Mouse (Mus musculus): ENCODE data around the gene Aldh9a1. TPM values are rescaled to one million over a fixed set of nuclear protein-coding genes. Genes with fewer than 3 reads are reported as not detected.

Aldh9a1 gene
- 35.6 and 36.2 TPM in 2 replicates for polyA plus RNA-seq (2014; fragmentation: Nextera tagmentation; extraction: Ambion mirVana)

DNA sequence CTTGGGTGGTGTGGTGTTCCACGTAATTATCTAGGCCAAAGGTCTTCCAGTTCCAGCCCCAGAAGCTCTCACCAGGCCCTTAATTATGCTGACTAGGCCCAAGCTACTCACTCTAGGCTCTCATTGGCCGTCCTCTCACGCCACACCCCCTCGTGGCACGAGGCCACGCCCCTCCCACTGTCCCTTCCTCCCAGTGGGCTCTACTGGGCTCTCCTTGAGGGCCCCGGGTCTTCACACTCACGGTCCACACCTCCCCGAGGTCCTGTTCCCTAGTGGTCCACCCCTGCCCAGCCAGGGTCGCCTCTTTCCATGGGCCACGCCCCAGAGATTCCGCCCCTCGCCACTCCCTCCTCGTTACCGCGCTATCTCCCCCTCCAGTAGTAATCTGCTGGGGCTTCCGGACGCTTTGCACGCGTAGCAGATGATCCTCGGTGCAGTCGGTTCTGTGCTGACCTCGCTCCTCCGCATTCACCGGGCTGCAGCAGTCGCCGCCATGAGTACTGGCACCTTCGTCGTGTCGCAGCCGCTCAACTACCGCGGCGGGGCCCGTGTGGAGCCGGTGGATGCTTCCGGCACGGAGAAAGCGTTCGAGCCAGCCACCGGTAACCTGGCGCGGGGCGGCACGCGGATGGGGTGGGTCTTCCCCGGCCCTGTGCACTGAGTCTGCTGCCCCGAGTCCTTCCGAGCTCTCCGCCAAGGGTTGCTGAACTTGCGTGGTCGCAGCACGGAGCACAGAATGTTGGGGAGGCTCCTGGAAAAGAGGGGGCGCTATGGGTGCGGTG is at the start of gene Aldh9a1:
TSS of gene Aldh9a1 (plus strand) at position 177 of the 782 bp plus-strand sequence.
- peak within 1 kb of the TSS; percentile 91 for H3K4me2 ChIP-seq (replicated peaks; ENCODE audit: low read depth, low read length)
- H3K9me3 ChIP-seq (ENCODE audit: control insufficient read depth, low read length), result no peaks in the 10 kb centered on the region
- H3K27me3 ChIP-seq (ENCODE audit: control insufficient read depth, insufficient read depth, low read length), result no peaks in the 10 kb centered on the region
- H3K36me3 ChIP-seq (ENCODE audit: control insufficient read depth, insufficient read depth, low read length), result no peaks in the 10 kb centered on the region
- peak within 1 kb of the TSS; percentile 74 for H3K27ac ChIP-seq (ENCODE audit: low read depth, low read length)
- ATAC-seq (ENCODE audit: low FRiP score), result peak; percentile 99
- under 1% methylated on average over 54 of the region's 55 CpGs for WGBS
- DNase-seq (ENCODE audit: low spot score), result peak; percentile 90
- H3K4me1 ChIP-seq (replicated peaks; ENCODE audit: control insufficient read depth, insufficient read depth, low read length), result no peaks in the 10 kb centered on the region
- peak within 1 kb of the TSS; percentile 75 for H3K9ac ChIP-seq (ENCODE audit: low read depth, low read length)
- H3K4me3 ChIP-seq (ENCODE audit: low read depth, low read length), result peak within 1 kb of the TSS; percentile 69

DNA sequence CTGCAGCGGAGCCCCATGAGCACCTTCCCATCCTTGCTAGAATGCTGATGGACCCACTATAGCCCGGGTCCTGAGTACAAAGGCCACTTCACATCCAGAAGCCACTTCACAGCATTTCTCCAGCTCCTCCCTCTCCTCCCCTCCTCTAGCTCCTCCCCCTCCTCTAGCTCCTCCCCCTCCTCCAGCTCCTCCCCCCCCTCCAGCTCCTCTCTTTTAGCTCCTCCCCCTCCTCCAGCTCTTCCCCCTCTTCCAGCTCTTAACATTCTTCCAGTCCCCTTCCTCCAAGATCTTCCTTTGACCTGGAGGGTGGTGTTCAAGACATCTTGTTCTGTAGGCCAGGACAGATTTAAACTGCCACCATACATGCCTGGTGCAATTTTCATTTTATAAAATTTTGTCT is 49.7 kb upstream of the Aldh9a1 start:
- ATAC-seq (ENCODE audit: low FRiP score), result no peak
- no peak for DNase-seq (ENCODE audit: low spot score)
- H3K27me3 ChIP-seq (ENCODE audit: control insufficient read depth, insufficient read depth, low read length), result no peaks in the 10 kb centered on the region

DNA sequence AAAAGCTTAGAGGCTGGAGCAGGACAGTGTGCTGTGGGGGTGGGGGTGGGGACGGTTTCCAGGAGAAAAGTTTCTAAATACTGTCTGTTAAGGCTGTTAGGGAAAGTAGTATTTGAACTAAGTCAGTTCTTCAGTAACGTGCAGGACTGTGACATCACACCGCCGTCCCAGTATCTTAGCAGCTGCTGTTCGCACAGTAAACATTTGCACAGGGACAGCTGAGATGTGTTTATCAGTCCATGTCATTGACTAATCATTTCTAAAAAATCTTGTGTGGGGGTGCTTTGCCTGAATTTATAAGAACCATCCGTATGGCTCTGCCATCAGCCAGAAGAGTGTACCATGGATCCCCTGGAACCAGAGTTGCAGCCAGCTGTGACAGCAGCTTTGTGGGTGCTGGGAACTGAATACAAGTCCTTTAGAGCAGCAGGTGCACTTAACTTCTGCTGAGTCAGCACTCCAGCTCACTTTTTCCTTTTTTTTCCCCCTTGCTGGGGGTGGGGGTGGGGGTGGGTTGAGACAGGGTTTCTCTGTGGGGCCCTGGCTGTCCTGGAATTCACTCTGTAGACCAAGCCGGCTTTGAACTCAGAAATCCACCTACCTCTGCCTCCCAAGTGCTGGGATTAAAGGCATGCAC is 44.2 kb upstream of the Aldh9a1 start:
- H3K4me3 ChIP-seq (ENCODE audit: low read depth, low read length), result no peak overlapping the region
- WGBS, result 71% methylated on average over 7 of the region's 7 CpGs
- no peak overlapping the region for H3K9ac ChIP-seq (ENCODE audit: low read depth, low read length)
- H3K9me3 ChIP-seq (ENCODE audit: control insufficient read depth, low read length), result no peaks in the 10 kb centered on the region
- no peak for DNase-seq (ENCODE audit: low spot score)
- no peaks in the 10 kb centered on the region for H3K36me3 ChIP-seq (ENCODE audit: control insufficient read depth, insufficient read depth, low read length)
- H3K27ac ChIP-seq (ENCODE audit: low read depth, low read length), result no peak overlapping the region
- no peaks in the 10 kb centered on the region for H3K4me1 ChIP-seq (replicated peaks; ENCODE audit: control insufficient read depth, insufficient read depth, low read length)
- no peak for ATAC-seq (ENCODE audit: low FRiP score)
- H3K27me3 ChIP-seq (ENCODE audit: control insufficient read depth, insufficient read depth, low read length), result no peaks in the 10 kb centered on the region
- H3K4me2 ChIP-seq (replicated peaks; ENCODE audit: low read depth, low read length), result no peak overlapping the region

More for the DNA sequence above, 49.7 kb upstream of the Aldh9a1 start:
- Histone ChIP-seq H3K4me1 (replicated peaks; ENCODE audit: control insufficient read depth, insufficient read depth, low read length) (no peaks in the 10 kb centered on the region), H3K9me3 (ENCODE audit: control insufficient read depth, low read length) (no peaks in the 10 kb centered on the region), H3K9ac (ENCODE audit: low read depth, low read length) (no peak overlapping the region), H3K4me3 (ENCODE audit: low read depth, low read length) (no peak overlapping the region), H3K4me2 (replicated peaks; ENCODE audit: low read depth, low read length) (no peak overlapping the region), H3K36me3 (ENCODE audit: control insufficient read depth, insufficient read depth, low read length) (no peaks in the 10 kb centered on the region), H3K27ac (ENCODE audit: low read depth, low read length) (no peak overlapping the region)
- WGBS, result 58% methylated on average over 2 of the region's 2 CpGs

DNA sequence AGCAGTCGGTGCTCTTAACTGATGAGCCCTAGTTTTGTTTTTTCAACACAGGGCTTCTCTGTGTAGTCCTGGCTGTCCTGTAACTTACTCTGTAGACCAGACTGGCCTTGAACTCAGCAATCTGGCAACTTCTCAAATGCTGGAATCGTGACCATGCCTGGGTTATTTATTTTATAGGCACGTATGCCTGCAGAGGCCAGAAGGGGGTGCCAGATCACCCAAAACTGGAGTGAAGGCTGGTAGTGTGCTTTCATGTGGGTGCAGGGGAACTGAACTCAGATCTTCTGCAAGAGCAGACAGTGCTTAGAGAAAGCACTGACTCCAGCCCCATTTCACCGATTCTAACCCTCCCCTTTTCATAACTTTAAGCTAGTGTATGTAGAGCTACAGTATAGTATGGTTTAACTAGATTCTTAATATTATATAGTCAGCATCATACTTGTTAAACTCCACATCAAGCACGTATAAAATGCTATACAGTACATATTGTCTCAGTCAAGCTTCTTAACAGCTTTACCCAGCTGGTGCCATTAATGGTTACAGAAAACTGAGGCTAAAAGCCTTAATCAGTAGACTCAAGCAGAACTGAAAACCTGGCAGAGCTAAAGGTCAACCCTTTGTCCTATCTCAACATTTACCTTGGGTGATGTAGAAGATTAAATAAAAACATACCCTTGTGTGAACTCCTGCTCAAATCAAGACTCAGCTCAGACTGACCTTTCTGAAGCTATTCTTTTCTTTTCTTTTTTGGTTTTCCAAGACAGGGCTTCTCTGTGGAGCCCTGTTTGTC is 43.1 kb upstream of the Aldh9a1 start:
- 70% methylated on average over 5 of the region's 5 CpGs for WGBS
- no peaks in the 10 kb centered on the region for H3K9me3 ChIP-seq (ENCODE audit: control insufficient read depth, low read length)
- no peaks in the 10 kb centered on the region for H3K27me3 ChIP-seq (ENCODE audit: control insufficient read depth, insufficient read depth, low read length)
- H3K27ac ChIP-seq (ENCODE audit: low read depth, low read length), result no peak overlapping the region
- no peak overlapping the region for H3K4me3 ChIP-seq (ENCODE audit: low read depth, low read length)
- H3K36me3 ChIP-seq (ENCODE audit: control insufficient read depth, insufficient read depth, low read length), result no peaks in the 10 kb centered on the region
- no peak overlapping the region for H3K4me2 ChIP-seq (replicated peaks; ENCODE audit: low read depth, low read length)
- DNase-seq (ENCODE audit: low spot score), result peak; percentile 45
- H3K9ac ChIP-seq (ENCODE audit: low read depth, low read length), result no peak overlapping the region
- no peak for ATAC-seq (ENCODE audit: low FRiP score)
- no peaks in the 10 kb centered on the region for H3K4me1 ChIP-seq (replicated peaks; ENCODE audit: control insufficient read depth, insufficient read depth, low read length)

DNA sequence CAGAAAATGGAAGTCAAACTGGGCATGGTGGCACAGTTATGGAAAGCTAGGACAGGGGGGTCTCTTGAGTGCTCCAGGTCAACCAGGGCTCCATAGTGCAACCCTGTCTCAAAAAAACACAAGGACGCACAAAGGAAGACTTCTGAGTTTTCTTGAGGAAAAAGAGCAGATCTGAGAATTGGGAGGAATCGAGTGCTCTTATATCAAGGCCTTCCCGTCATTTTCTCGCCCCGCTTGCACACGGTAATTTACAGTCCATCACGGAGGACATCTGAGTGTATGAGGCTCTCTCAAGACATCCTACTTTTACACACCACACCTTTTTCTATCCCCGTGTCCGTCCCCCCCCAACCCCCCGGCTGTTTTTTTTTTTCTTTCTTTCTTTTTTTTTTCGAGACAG is 42.1 kb upstream of the Aldh9a1 start:
- H3K9ac ChIP-seq (ENCODE audit: low read depth, low read length), result peak overlapping the region; percentile 93
- WGBS, result 71% methylated on average over 11 of the region's 11 CpGs
- DNase-seq (ENCODE audit: low spot score) (peak; percentile 20), ATAC-seq (ENCODE audit: low FRiP score) (no peak)
- H3K27ac ChIP-seq (ENCODE audit: low read depth, low read length), result peak overlapping the region; percentile 92; the same call in 1 of the 2 replicates
- H3K4me1 ChIP-seq (replicated peaks; ENCODE audit: control insufficient read depth, insufficient read depth, low read length), result no peaks in the 10 kb centered on the region
- no peaks in the 10 kb centered on the region for H3K27me3 ChIP-seq (ENCODE audit: control insufficient read depth, insufficient read depth, low read length)
- peak overlapping the region; percentile 78 for H3K4me3 ChIP-seq (ENCODE audit: low read depth, low read length)
- H3K4me2 ChIP-seq (replicated peaks; ENCODE audit: low read depth, low read length), result peak overlapping the region; percentile 83
- H3K9me3 ChIP-seq (ENCODE audit: control insufficient read depth, low read length), result no peaks in the 10 kb centered on the region
- no peaks in the 10 kb centered on the region for H3K36me3 ChIP-seq (ENCODE audit: control insufficient read depth, insufficient read depth, low read length)

DNA sequence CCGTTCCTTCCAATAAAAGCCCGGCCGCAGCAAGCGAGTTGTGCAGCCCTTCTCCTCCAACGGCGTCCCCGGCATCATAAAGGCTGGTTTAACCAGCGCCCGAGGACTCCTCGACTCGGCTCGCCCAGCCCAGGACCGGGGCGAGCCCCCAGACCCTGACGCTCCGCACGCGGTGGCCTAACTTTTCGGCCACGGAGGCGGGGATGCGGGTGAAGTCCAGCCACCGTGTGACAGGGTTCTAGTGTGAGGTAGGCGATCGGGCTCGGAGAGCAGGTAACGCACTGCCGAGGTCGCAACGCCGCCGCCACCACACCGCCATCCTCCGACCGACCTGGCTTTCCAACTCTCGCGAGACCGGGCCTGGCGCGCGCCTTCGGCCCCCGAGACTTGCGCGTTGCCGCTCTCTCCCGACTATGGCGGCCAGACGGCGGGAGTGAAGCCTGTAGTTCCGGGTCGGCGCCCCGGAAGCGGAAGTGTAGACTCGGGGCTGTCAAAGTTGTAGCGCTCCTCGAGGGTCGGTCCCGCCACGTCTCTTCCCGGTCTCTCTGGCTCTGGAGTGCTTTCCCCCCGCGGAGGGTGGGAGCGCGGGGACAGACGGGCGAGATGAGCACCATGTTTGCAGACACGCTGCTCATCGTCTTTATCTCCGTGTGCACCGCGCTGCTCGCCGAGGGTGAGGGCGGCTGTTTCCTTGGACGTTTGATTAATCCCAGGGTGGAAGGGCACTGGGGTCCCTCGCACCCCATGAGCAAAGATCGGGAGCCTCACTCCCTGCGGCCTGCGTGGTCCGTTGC is 41.3 kb upstream of the Aldh9a1 start, which contains the start of gene Tmco1:
TSS of gene Tmco1 (plus strand) at position 118 of the 794 bp plus-strand sequence.
- under 1% methylated on average over 77 of the region's 82 CpGs for WGBS
- H3K27me3 ChIP-seq (ENCODE audit: control insufficient read depth, insufficient read depth, low read length), result no peaks in the 10 kb centered on the region

DNA sequence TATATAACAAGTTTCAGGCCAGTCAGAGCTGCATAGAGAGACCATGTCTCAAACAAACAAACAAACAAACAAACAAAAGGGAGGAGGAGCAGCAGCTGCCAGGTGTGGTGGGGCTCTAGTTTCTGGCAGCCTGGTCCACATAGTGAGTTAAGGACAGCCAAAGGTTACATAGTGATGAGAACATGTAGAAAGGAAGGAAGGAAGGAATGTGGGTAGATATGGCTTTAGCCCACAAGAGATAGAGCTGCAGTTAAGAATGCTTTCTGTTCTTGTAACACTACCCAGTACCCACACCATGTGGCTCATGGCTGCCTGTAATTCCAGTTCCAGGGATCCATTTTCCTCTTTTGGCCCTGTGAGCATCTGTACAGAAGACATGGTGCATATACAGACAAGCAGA is 37.4 kb upstream of the Aldh9a1 start:
- no peak overlapping the region for H3K27ac ChIP-seq (ENCODE audit: low read depth, low read length)
- no peak overlapping the region for H3K4me3 ChIP-seq (ENCODE audit: low read depth, low read length)
- H3K4me1 ChIP-seq (replicated peaks; ENCODE audit: control insufficient read depth, insufficient read depth, low read length), result no peaks in the 10 kb centered on the region
- no peak overlapping the region for H3K9ac ChIP-seq (ENCODE audit: low read depth, low read length)
- H3K9me3 ChIP-seq (ENCODE audit: control insufficient read depth, low read length), result no peaks in the 10 kb centered on the region
- DNase-seq (ENCODE audit: low spot score), result no peak
- H3K27me3 ChIP-seq (ENCODE audit: control insufficient read depth, insufficient read depth, low read length), result no peaks in the 10 kb centered on the region
- H3K4me2 ChIP-seq (replicated peaks; ENCODE audit: low read depth, low read length), result no peak overlapping the region
- H3K36me3 ChIP-seq (ENCODE audit: control insufficient read depth, insufficient read depth, low read length), result no peaks in the 10 kb centered on the region
- no peak for ATAC-seq (ENCODE audit: low FRiP score)

More for the DNA sequence above, 41.3 kb upstream of the Aldh9a1 start, which contains the start of gene Tmco1:
- DNase-seq (ENCODE audit: low spot score) (peak; percentile 97), ATAC-seq (ENCODE audit: low FRiP score) (peak; percentile 96)
- no peaks in the 10 kb centered on the region for H3K4me1 ChIP-seq (replicated peaks; ENCODE audit: control insufficient read depth, insufficient read depth, low read length)
- peak within 1 kb of the TSS; percentile 92 for H3K27ac ChIP-seq (ENCODE audit: low read depth, low read length)
- no peaks in the 10 kb centered on the region for H3K9me3 ChIP-seq (ENCODE audit: control insufficient read depth, low read length)
- peak within 1 kb of the TSS; percentile 93 for H3K9ac ChIP-seq (ENCODE audit: low read depth, low read length)
- no peaks in the 10 kb centered on the region for H3K36me3 ChIP-seq (ENCODE audit: control insufficient read depth, insufficient read depth, low read length)
- peak within 1 kb of the TSS; percentile 83 for H3K4me2 ChIP-seq (replicated peaks; ENCODE audit: low read depth, low read length)
- H3K4me3 ChIP-seq (ENCODE audit: low read depth, low read length), result peak within 1 kb of the TSS; percentile 78

DNA sequence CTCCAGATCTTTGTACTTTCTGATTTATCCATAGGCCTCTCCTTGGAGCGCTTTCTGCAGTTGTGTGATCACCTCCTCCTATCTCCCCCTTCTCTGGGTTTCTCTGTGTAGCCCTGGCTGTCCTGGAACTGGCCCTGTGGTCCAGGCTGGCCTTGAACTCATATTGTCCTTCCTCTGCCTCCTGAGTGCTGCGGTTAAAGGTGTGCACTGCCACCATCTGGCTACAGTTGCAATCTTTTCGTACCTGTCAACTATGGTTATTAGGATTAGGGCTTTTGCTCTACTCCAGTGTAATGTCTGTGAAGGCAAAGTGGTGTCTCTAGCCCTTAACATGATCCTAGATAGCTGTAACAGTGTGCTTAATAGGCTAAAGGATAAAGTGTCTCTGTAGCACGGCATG is 36.6 kb upstream of the Aldh9a1 start:
- ATAC-seq (ENCODE audit: low FRiP score) (no peak), DNase-seq (ENCODE audit: low spot score) (no peak)
- H3K4me1 ChIP-seq (replicated peaks; ENCODE audit: control insufficient read depth, insufficient read depth, low read length), result no peaks in the 10 kb centered on the region
- no peak overlapping the region for H3K9ac ChIP-seq (ENCODE audit: low read depth, low read length)
- H3K9me3 ChIP-seq (ENCODE audit: control insufficient read depth, low read length), result no peaks in the 10 kb centered on the region
- 85% methylated on average over 4 of the region's 4 CpGs for WGBS
- H3K27me3 ChIP-seq (ENCODE audit: control insufficient read depth, insufficient read depth, low read length), result no peaks in the 10 kb centered on the region
- 0 out of 2 replicates have a peak, but pooled peaks cover 2% of the 10 kb centered on the region for H3K36me3 ChIP-seq (ENCODE audit: control insufficient read depth, insufficient read depth, low read length)
- H3K4me3 ChIP-seq (ENCODE audit: low read depth, low read length), result no peak overlapping the region
- no peak overlapping the region for H3K4me2 ChIP-seq (replicated peaks; ENCODE audit: low read depth, low read length)
- H3K27ac ChIP-seq (ENCODE audit: low read depth, low read length), result no peak overlapping the region

Measured in hindbrain, embryonic 11.5 days (tissue).